Mouse (Mus musculus): ENCODE data around the gene Npm1. TPM values are rescaled to one million over a fixed set of nuclear protein-coding genes. Genes with fewer than 3 reads are reported as not detected.

The Npm1 gene
- total and polyA plus RNA-seq, 2 experiments from 2014 or later, result 179 to 254 TPM

GRCm38 (mm10) chr11:33179802-33180201 is 16.8 kb upstream of the Npm1 start:
- no peak overlapping the region for H3K9ac ChIP-seq (replicated peaks; ENCODE audit: low read depth, low read length)
- H3K27ac ChIP-seq (ENCODE audit: low read depth), result no peak overlapping the region
- peaks cover 5% of the 10 kb centered on the region; the same call in 1 of the 2 replicates for H3K4me1 ChIP-seq (ENCODE audit: control insufficient read depth, insufficient read depth)
- TF ChIP-seq CTCF (IDR thresholded peaks at IDR 0.05; ENCODE audit: low read depth), result no peak
- no peak for TF ChIP-seq EP300 (IDR thresholded peaks at IDR 0.05; ENCODE audit: low read depth)
- H3K9me3 ChIP-seq (replicated peaks; ENCODE audit: control insufficient read depth, low read length), result no peaks in the 10 kb centered on the region
- H3K4me3 ChIP-seq (ENCODE audit: low read depth, low read length), result no peak overlapping the region
- peaks cover 40% of the 10 kb centered on the region for H3K27me3 ChIP-seq (ENCODE audit: control insufficient read depth, insufficient read depth, low read length)
- no peak for ATAC-seq (ENCODE audit: insufficient read depth, low read depth)
- H3K36me3 ChIP-seq (replicated peaks; ENCODE audit: control insufficient read depth, insufficient read depth, low read length), result no peaks in the 10 kb centered on the region
- no peak overlapping the region for H3K4me2 ChIP-seq (ENCODE audit: low read depth, low read length)
- no peak for DNase-seq (ENCODE audit: low spot score)
- WGBS, result 80% methylated on average over 1 of the region's 1 CpGs

- no peak overlapping the region for H3K9ac ChIP-seq (replicated peaks; ENCODE audit: low read depth, low read length)
- H3K27ac ChIP-seq (ENCODE audit: low read depth), result no peak overlapping the region
- peaks cover 44% of the 10 kb centered on the region for H3K27me3 ChIP-seq (ENCODE audit: control insufficient read depth, insufficient read depth, low read length)
- H3K4me2 ChIP-seq (ENCODE audit: low read depth, low read length), result no peak overlapping the region
- H3K9me3 ChIP-seq (replicated peaks; ENCODE audit: control insufficient read depth, low read length), result no peaks in the 10 kb centered on the region
- DNase-seq (ENCODE audit: low spot score) (peak; percentile 67), ATAC-seq (ENCODE audit: insufficient read depth, low read depth) (no peak)
- TF ChIP-seq CTCF (IDR thresholded peaks at IDR 0.05; ENCODE audit: low read depth) (peak; percentile 91), EP300 (IDR thresholded peaks at IDR 0.05; ENCODE audit: low read depth) (no peak)
- 33% methylated on average over 20 of the region's 20 CpGs for WGBS
- no peaks in the 10 kb centered on the region for H3K36me3 ChIP-seq (replicated peaks; ENCODE audit: control insufficient read depth, insufficient read depth, low read length)
- H3K4me3 ChIP-seq (ENCODE audit: low read depth, low read length), result no peak overlapping the region
- peaks cover 5% of the 10 kb centered on the region; the same call in 1 of the 2 replicates for H3K4me1 ChIP-seq (ENCODE audit: control insufficient read depth, insufficient read depth)
Measured at GRCm38 (mm10) chr11:33176525-33177245, 13.7 kb upstream of the Npm1 start.

GRCm38 (mm10) chr11:33175768-33176167 is 12.8 kb upstream of the Npm1 start:
- no peak overlapping the region for H3K4me2 ChIP-seq (ENCODE audit: low read depth, low read length)
- TF ChIP-seq CTCF (IDR thresholded peaks at IDR 0.05; ENCODE audit: low read depth), result no peak
- no peak for TF ChIP-seq EP300 (IDR thresholded peaks at IDR 0.05; ENCODE audit: low read depth)
- no peaks in the 10 kb centered on the region for H3K36me3 ChIP-seq (replicated peaks; ENCODE audit: control insufficient read depth, insufficient read depth, low read length)
- peaks cover 45% of the 10 kb centered on the region for H3K27me3 ChIP-seq (ENCODE audit: control insufficient read depth, insufficient read depth, low read length)
- no peak for DNase-seq (ENCODE audit: low spot score)
- H3K9me3 ChIP-seq (replicated peaks; ENCODE audit: control insufficient read depth, low read length), result no peaks in the 10 kb centered on the region
- peaks cover 4% of the 10 kb centered on the region; the same call in 1 of the 2 replicates for H3K4me1 ChIP-seq (ENCODE audit: control insufficient read depth, insufficient read depth)
- H3K9ac ChIP-seq (replicated peaks; ENCODE audit: low read depth, low read length), result no peak overlapping the region
- H3K27ac ChIP-seq (ENCODE audit: low read depth), result no peak overlapping the region
- WGBS, result 66% methylated on average over 2 of the region's 3 CpGs
- H3K4me3 ChIP-seq (ENCODE audit: low read depth, low read length), result no peak overlapping the region
- ATAC-seq (ENCODE audit: insufficient read depth, low read depth), result no peak

- Histone ChIP-seq H3K4me1 (ENCODE audit: control insufficient read depth, insufficient read depth) (no peaks in the 10 kb centered on the region), H3K27ac (ENCODE audit: low read depth) (no peak overlapping the region), H3K4me2 (ENCODE audit: low read depth, low read length) (no peak overlapping the region), H3K9ac (replicated peaks; ENCODE audit: low read depth, low read length) (no peak overlapping the region), H3K27me3 (ENCODE audit: control insufficient read depth, insufficient read depth, low read length) (peaks cover 10% of the 10 kb centered on the region), H3K36me3 (replicated peaks; ENCODE audit: control insufficient read depth, insufficient read depth, low read length) (no peaks in the 10 kb centered on the region), H3K9me3 (replicated peaks; ENCODE audit: control insufficient read depth, low read length) (no peaks in the 10 kb centered on the region), H3K4me3 (ENCODE audit: low read depth, low read length) (no peak overlapping the region)
- DNase-seq (ENCODE audit: low spot score) (peak; percentile 18), ATAC-seq (ENCODE audit: insufficient read depth, low read depth) (no peak)
- 12% methylated on average over 9 of the region's 9 CpGs for WGBS
- TF ChIP-seq EP300 (IDR thresholded peaks at IDR 0.05; ENCODE audit: low read depth), result no peak
- peak; percentile 66 for TF ChIP-seq CTCF (IDR thresholded peaks at IDR 0.05; ENCODE audit: low read depth)
Measured at GRCm38 (mm10) chr11:33170489-33170888, 7.5 kb upstream of the Npm1 start.

- H3K36me3 ChIP-seq (replicated peaks; ENCODE audit: control insufficient read depth, insufficient read depth, low read length), result peaks cover 32% of the 10 kb centered on the region
- H3K4me3 ChIP-seq (ENCODE audit: low read depth, low read length), result peak overlapping the region; percentile 93
- DNase-seq (ENCODE audit: low spot score) (peak; percentile 53), ATAC-seq (ENCODE audit: insufficient read depth, low read depth) (peak; percentile 49)
- peaks cover 10% of the 10 kb centered on the region for H3K4me1 ChIP-seq (ENCODE audit: control insufficient read depth, insufficient read depth)
- peak overlapping the region; percentile 92 for H3K9ac ChIP-seq (replicated peaks; ENCODE audit: low read depth, low read length)
- TF ChIP-seq EP300 (IDR thresholded peaks at IDR 0.05; ENCODE audit: low read depth) (no peak; the same call in 1 of the 2 replicates), CTCF (IDR thresholded peaks at IDR 0.05; ENCODE audit: low read depth) (no peak)
- peak overlapping the region; percentile 87 for H3K27ac ChIP-seq (ENCODE audit: low read depth)
- peak overlapping the region; percentile 78 for H3K4me2 ChIP-seq (ENCODE audit: low read depth, low read length)
- no peaks in the 10 kb centered on the region for H3K9me3 ChIP-seq (replicated peaks; ENCODE audit: control insufficient read depth, low read length)
- 2% methylated on average over 51 of the region's 53 CpGs for WGBS
- no peaks in the 10 kb centered on the region for H3K27me3 ChIP-seq (ENCODE audit: control insufficient read depth, insufficient read depth, low read length)
Measured at GRCm38 (mm10) chr11:33162211-33162997, 602 bp downstream of the Npm1 start.

All from heart, postnatal 0 days (tissue).